Mouse (Mus musculus) brown adipose tissue, adult 24 weeks (tissue): ENCODE data around the gene Fbxo17. TPM values are rescaled to one million over a fixed set of nuclear protein-coding genes. Genes with fewer than 3 reads are reported as not detected.
"Not testable (repeated sequence)": the region's sequence is repeated elsewhere in the genome, so short reads cannot be mapped to it uniquely, and the experiment has no call there.

Experiments used
- H3K27ac ChIP-seq: fragments of 200-500 bp; replicated peaks from 2 replicates; pipeline ENCODE4 v1.5.1; 2012; ENCODE audit warnings: low read depth, mild to moderate bottlenecking, low read length
- H3K4me1 ChIP-seq: fragments of 200-500 bp; 2 replicates; pipeline ENCODE4 v1.6.1; 2012; ENCODE audit warnings: low read length, mixed read lengths; ENCODE audit not compliant: control insufficient read depth, insufficient read depth, insufficient read length
- H3K4me3 ChIP-seq: fragments of 200-500 bp; 2 replicates; pipeline ENCODE4 v1.5.1; 2012; ENCODE audit warnings: low read depth, mild to moderate bottlenecking, low read length, moderate library complexity; ENCODE audit not compliant: insufficient read depth
- polyA plus RNA-seq: library from polyadenylated mRNA; stranded (reverse); fragments of >200 nt; gene quantifications from 2 replicates; pipeline ENCODE4 v1.2.4, GENCODE M21; 2012; ENCODE audit not compliant: missing spikeins, insufficient read depth, insufficient read length

Gene Fbxo17
- polyA plus RNA-seq, 1 experiment: 2.5 TPM

GRCm38 (mm10) chr7:28701306-28701705 is 15.3 kb upstream of the Fbxo17 start:
- not testable (repeated sequence) for H3K4me3 ChIP-seq, H3K4me1 ChIP-seq, H3K27ac ChIP-seq

DNA sequence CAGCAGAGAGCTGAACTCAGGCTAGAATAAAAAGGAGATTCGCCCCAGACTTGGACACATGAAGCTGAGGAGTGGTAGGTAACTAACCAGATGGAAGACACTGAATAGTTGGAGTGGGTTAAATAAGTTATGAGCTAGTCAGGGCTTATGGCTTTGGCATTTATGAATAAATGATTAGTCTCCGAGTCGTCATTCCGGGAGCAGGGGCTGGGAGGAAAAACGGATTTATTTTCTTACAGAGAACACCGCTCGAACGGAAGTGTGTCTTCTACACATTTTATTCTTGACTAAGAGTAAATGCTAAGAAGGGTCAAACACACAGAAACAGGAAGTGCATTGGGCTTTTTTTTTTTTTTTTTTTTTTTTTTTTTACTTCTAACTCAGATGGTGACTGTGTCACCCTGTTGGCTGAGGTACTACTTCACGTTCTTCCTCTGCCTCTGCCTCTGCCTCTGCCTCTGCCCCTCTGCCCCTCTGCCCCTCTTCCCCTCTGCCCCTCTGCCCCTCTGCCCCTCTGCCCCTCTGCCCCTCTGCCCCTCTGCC is 13.9 kb upstream of the Fbxo17 start:
- Histone ChIP-seq H3K4me1 (no peaks in the 10 kb centered on the region), H3K4me3 (no peak overlapping the region), H3K27ac (no peak overlapping the region)

GRCm38 (mm10) chr7:28709454-28709853 is 7.2 kb upstream of the Fbxo17 start:
- H3K27ac ChIP-seq: no peak overlapping the region
- no peak overlapping the region for H3K4me3 ChIP-seq
- no peaks in the 10 kb centered on the region for H3K4me1 ChIP-seq

GRCm38 (mm10) chr7:28710962-28711361 is 5.6 kb upstream of the Fbxo17 start:
- H3K27ac ChIP-seq: no peak overlapping the region
- no peaks in the 10 kb centered on the region for H3K4me1 ChIP-seq

GRCm38 (mm10) chr7:28714667-28715066 is 1.9 kb upstream of the Fbxo17 start:
- no peaks in the 10 kb centered on the region for H3K4me1 ChIP-seq
- no peak overlapping the region for H3K27ac ChIP-seq

More at GRCm38 (mm10) chr7:28710962-28711361, 5.6 kb upstream of the Fbxo17 start:
- no peak overlapping the region for H3K4me3 ChIP-seq

DNA sequence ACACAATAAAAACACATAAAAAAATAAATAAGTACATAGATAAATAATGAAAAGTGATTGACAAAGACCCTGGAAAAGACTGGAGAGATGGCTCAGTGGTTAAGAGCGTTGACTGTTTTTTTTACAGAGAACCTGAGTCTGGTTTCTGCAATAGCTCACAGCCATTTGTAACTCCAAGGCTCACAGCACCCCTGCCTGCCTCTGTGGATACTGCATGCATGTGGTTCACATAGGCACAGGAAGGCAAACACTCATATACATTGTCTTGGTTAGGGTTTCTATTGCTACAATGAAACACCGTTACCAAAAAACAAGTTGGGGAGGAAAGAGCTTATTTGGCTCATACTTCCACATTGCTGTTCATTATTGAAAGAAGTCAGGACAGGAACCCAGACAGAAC is 1.0 kb upstream of the Fbxo17 start:
- no peak overlapping the region for H3K4me3 ChIP-seq
- H3K27ac ChIP-seq: no peak overlapping the region
- H3K4me1 ChIP-seq: no peaks in the 10 kb centered on the region

More at GRCm38 (mm10) chr7:28714667-28715066, 1.9 kb upstream of the Fbxo17 start:
- H3K4me3 ChIP-seq: no peak overlapping the region

DNA sequence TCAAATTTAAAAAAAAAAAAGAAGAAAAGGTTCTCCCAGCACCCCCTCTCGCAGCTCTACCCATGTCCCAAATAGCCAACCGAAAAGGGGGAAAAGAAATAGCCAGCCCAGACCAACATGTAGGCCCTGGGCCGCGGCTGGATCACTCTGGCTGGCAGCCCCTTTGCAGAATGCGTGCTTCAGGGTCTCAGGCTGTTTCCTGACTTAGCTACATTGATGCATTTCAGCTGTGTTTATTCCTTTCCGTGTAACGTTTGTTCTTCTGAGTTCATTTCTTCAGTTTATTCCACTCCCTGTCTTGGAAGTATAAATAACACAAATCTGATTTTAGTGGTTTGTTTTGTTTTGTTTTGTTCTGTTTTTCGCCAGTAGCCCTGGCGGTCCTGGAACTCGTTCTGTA is 1.1 kb downstream of the Fbxo17 start:
- H3K4me1 ChIP-seq: no peaks in the 10 kb centered on the region
- H3K4me3 ChIP-seq: no peak overlapping the region
- H3K27ac ChIP-seq: no peak overlapping the region

- Histone ChIP-seq H3K4me1 (no peaks in the 10 kb centered on the region), H3K27ac (no peak overlapping the region), H3K4me3 (no peak overlapping the region)
Observed at GRCm38 (mm10) chr7:28719159-28719558, 2.6 kb downstream of the Fbxo17 start.

GRCm38 (mm10) chr7:28719650-28720049 is 3.0 kb downstream of the Fbxo17 start:
- H3K4me1 ChIP-seq: no peaks in the 10 kb centered on the region
- H3K4me3 ChIP-seq: no peak overlapping the region
- no peak overlapping the region for H3K27ac ChIP-seq

- Histone ChIP-seq H3K4me1 (no peaks in the 10 kb centered on the region), H3K27ac (no peak overlapping the region), H3K4me3 (no peak overlapping the region)
Observed at GRCm38 (mm10) chr7:28720753-28721537, 4.3 kb downstream of the Fbxo17 start.

DNA sequence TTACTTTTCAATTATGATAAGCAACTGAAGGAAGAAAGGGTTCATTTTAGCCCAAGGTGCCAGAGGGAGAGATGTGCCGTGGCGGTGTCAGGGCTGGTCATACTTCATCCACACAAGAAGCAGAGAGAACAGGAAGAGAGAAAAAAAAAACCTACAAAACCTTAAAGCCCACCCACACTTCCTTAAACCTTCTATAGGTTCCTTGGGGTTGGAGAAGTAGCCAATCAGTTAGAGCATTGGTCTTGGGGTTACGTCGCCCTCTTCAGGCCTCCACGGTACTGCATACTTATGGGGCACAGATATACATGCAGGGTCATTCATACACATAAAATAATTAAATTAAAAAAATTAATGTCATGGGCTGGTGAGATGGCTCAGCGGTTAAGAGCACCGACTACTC is 5.5 kb downstream of the Fbxo17 start:
- Histone ChIP-seq H3K27ac (no peak overlapping the region), H3K4me1 (no peaks in the 10 kb centered on the region), H3K4me3 (no peak overlapping the region)

- Histone ChIP-seq H3K27ac (no peak overlapping the region), H3K4me3 (no peak overlapping the region), H3K4me1 (no peaks in the 10 kb centered on the region)
Observed at GRCm38 (mm10) chr7:28724613-28725012, 8.0 kb downstream of the Fbxo17 start.

- no peak overlapping the region for H3K4me3 ChIP-seq
- no peak overlapping the region for H3K27ac ChIP-seq
- H3K4me1 ChIP-seq: no peaks in the 10 kb centered on the region
Observed at GRCm38 (mm10) chr7:28726600-28726999, 10.0 kb downstream of the Fbxo17 start.

DNA sequence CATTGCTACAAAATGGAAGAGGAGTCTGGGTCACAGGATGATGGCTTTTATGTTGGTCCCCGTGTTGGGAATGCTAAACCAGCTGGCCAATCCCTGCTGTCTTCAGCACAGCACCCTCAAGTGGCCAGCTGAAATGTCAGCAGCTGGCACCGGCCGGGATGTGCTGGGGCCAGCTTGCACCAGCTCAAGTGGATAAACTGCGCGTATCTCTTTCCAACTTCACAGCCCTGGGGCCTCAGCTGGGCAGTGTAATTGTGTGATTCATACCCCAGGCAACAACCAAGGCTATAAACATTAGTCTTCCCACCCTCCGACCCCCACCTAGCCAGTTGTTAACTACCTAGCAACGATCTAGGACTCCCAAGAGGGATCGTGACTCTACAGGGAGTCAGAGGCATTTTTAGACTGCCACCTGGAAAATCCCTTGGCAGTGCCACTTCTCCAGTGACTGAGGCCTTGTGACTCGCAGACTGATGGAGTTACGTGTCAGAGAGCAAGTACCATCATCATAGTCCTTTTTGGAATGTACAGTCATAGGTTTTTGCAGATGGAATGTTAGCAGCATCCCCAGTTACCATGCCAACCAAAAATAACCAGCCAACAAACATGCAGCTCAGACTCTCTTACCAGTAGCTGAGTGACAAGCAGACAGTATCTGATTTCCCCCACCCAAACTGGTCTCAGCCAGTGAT is 11.2 kb downstream of the Fbxo17 start:
- Histone ChIP-seq H3K4me1 (no peaks in the 10 kb centered on the region), H3K4me3 (no peak overlapping the region), H3K27ac (no peak overlapping the region)

- Histone ChIP-seq H3K27ac (no peak overlapping the region), H3K4me1 (no peaks in the 10 kb centered on the region), H3K4me3 (peak overlapping the region; percentile 19)
Observed at GRCm38 (mm10) chr7:28732341-28733142, 15.9 kb downstream of the Fbxo17 start.
